Mouse (Mus musculus): Measurements from ENCODE around the gene St6galnac6. TPM values are rescaled to one million over a fixed set of nuclear protein-coding genes. Genes with fewer than 3 reads are reported as not detected.

The St6galnac6 gene
- total and polyA plus RNA-seq, 3 experiments, result 12.5 to 26.5 TPM; not detected in 1

DNA sequence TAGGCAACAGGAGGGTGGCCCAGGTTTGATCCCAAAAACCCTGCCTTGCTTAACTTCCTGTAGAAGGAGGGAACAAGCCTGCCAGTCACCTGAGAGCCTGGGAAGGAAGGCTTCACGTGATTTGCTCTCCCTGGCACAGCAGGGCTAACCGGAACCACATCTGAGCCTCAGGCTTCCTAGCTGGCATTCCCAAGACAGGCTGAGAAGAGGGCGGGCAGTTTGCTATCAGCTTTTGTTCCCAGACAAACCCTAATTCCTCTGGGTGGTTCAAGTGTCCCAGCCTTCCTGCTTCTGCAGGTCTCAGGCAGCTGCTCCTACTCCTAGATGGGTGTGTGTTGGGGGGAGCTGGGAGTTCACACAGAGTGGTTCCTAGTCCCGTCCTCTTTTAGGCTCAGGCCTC is 44.0 kb upstream of the St6galnac6 start:
- Histone ChIP-seq H3K4me1 (ENCODE audit: control insufficient read depth in 1 of 2, insufficient read depth in 2 of 2, low read length in 2 of 2) (peaks cover 2 to 8% of the 10 kb centered on the region in 2 experiments; a peak in 3 of 4 replicates), H3K36me3 (ENCODE audit: control insufficient read depth in 1 of 2, insufficient read depth in 2 of 2, low read length in 2 of 2) (peaks cover 0 to 2% of the 10 kb centered on the region in 2 experiments; a peak in 1 of 4 replicates), H3K9me3 (replicated peaks; ENCODE audit: insufficient read depth, low read length) (no peaks in the 10 kb centered on the region), H3K9ac (ENCODE audit: control insufficient read depth, low read depth, low read length, poor library complexity, severe bottlenecking) (no peak overlapping the region), H3K4me3 (ENCODE audit: control insufficient read depth in 1 of 2, insufficient read depth in 1 of 2, low read depth in 2 of 2, low read length in 2 of 2) (no peak overlapping the region), H3K27me3 (ENCODE audit: control insufficient read depth in 1 of 2, insufficient read depth in 2 of 2, low read length in 2 of 2) (no peaks in the 10 kb centered on the region), H3K27ac (ENCODE audit: control insufficient read depth, low read depth, low read length) (no peak overlapping the region), H3K79me2 (ENCODE audit: control insufficient read depth, insufficient read depth, low read length, poor library complexity) (no peaks in the 10 kb centered on the region)
- no peak for DNase-seq (ENCODE audit: low read depth, low spot score)
- TF ChIP-seq ZKSCAN1 (IDR thresholded peaks at IDR 0.05; ENCODE audit: low read depth, low read length) (no peak), ZMIZ1 (IDR thresholded peaks at IDR 0.05; ENCODE audit: low read depth, low read length) (no peak), RCOR1 (IDR thresholded peaks at IDR 0.05; ENCODE audit: low read depth, low read length) (no peak), TBP (IDR thresholded peaks at IDR 0.05; ENCODE audit: low read depth, low read length) (no peak), MYB (IDR thresholded peaks at IDR 0.05; ENCODE audit: low read depth, low read length) (no peak)

DNA sequence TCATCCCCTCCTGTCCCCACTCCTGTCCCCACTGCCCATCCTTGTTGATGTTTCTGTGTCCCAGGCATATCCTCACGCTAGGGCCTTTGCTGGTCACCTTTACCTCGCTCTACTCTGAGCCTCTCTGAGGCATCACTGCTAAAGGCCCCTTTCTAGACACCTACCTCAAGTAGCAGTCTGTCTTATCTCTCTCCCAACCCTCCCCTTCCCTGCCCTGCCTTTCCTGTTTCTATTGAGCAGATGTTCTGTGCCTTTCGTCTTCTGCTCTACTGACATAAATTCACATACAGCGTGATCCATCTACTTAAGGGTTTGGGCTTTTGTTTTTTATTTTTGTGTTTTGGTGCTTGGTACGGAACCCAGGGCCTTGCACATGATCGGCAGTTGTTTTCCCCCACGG is 43.5 kb upstream of the St6galnac6 start:
- TF ChIP-seq E2F4 (IDR thresholded peaks at IDR 0.05; ENCODE audit: borderline replicate concordance, low read depth, low read length), result no peak
- peak; percentile 52 for TF ChIP-seq GATA1 (IDR thresholded peaks at IDR 0.05; ENCODE audit: low read depth, low read length)
- peaks cover 2 to 10% of the 10 kb centered on the region in 2 experiments; a peak in 3 of 4 replicates for H3K4me1 ChIP-seq (ENCODE audit: control insufficient read depth in 1 of 2, insufficient read depth in 2 of 2, low read length in 2 of 2)
- H3K36me3 ChIP-seq (ENCODE audit: control insufficient read depth in 1 of 2, insufficient read depth in 2 of 2, low read length in 2 of 2), result peaks cover 0 to 2% of the 10 kb centered on the region in 2 experiments; a peak in 1 of 4 replicates
- H3K27ac ChIP-seq (ENCODE audit: control insufficient read depth, low read depth, low read length), result no peak overlapping the region
- no peaks in the 10 kb centered on the region for H3K9me3 ChIP-seq (replicated peaks; ENCODE audit: insufficient read depth, low read length)
- H3K27me3 ChIP-seq (ENCODE audit: control insufficient read depth in 1 of 2, insufficient read depth in 2 of 2, low read length in 2 of 2), result no peaks in the 10 kb centered on the region
- H3K4me3 ChIP-seq (ENCODE audit: control insufficient read depth in 1 of 2, insufficient read depth in 1 of 2, low read depth in 2 of 2, low read length in 2 of 2), result no peak overlapping the region
- no peak overlapping the region for H3K9ac ChIP-seq (ENCODE audit: control insufficient read depth, low read depth, low read length, poor library complexity, severe bottlenecking)
- peak; percentile 35 for DNase-seq (ENCODE audit: low read depth, low spot score)
- H3K79me2 ChIP-seq (ENCODE audit: control insufficient read depth, insufficient read depth, low read length, poor library complexity), result no peaks in the 10 kb centered on the region

DNA sequence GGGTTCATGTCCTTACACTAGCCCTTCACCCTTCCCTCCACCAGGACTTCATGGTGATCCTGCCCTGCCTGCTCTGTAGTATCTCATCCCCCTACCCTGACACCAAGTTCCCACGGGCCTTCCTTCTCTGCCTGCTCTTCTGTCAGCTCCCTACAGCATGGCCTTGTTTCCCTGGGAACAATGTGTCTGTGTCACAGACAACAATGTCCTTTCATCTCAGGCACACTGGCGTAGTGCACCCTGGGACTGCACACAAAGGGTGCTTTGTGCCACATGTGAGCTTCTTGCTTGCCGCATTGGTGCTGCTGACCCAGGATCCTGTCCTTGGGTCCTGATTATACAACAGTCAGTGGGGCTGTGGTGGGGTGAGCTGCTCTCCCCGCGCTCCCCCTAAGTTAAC is 39.9 kb upstream of the St6galnac6 start:
- Histone ChIP-seq H3K27me3 (ENCODE audit: control insufficient read depth in 1 of 2, insufficient read depth in 2 of 2, low read length in 2 of 2) (no peaks in the 10 kb centered on the region), H3K9ac (ENCODE audit: control insufficient read depth, low read depth, low read length, poor library complexity, severe bottlenecking) (no peak overlapping the region), H3K79me2 (ENCODE audit: control insufficient read depth, insufficient read depth, low read length, poor library complexity) (no peaks in the 10 kb centered on the region), H3K4me3 (ENCODE audit: control insufficient read depth in 1 of 2, insufficient read depth in 1 of 2, low read depth in 2 of 2, low read length in 2 of 2) (no peak overlapping the region), H3K9me3 (replicated peaks; ENCODE audit: insufficient read depth, low read length) (no peaks in the 10 kb centered on the region), H3K36me3 (ENCODE audit: control insufficient read depth in 1 of 2, insufficient read depth in 2 of 2, low read length in 2 of 2) (peaks cover 0 to 2% of the 10 kb centered on the region in 2 experiments; a peak in 1 of 4 replicates), H3K4me1 (ENCODE audit: control insufficient read depth in 1 of 2, insufficient read depth in 2 of 2, low read length in 2 of 2) (peaks cover 2 to 10% of the 10 kb centered on the region in 2 experiments; a peak in 3 of 4 replicates), H3K27ac (ENCODE audit: control insufficient read depth, low read depth, low read length) (no peak overlapping the region)
- DNase-seq (ENCODE audit: low read depth, low spot score), result no peak
- no peak for TF ChIP-seq GATA1 (IDR thresholded peaks at IDR 0.05; ENCODE audit: low read depth, low read length)
- TF ChIP-seq EP300 (IDR thresholded peaks at IDR 0.05; ENCODE audit: low read depth in 1 of 2, low read length in 2 of 2), result no peak
- TF ChIP-seq MYB (IDR thresholded peaks at IDR 0.05; ENCODE audit: low read depth, low read length), result no peak
- no peak for TF ChIP-seq TCF12 (IDR thresholded peaks at IDR 0.05; ENCODE audit: low read depth, low read length)
- no peak for TF ChIP-seq POLR2A (IDR thresholded peaks at IDR 0.05; ENCODE audit: control insufficient read depth in 1 of 2, insufficient read depth in 1 of 2, low read depth in 1 of 2, low read length in 2 of 2, poor library complexity in 1 of 2)

All from MEL (cell line).